Mouse (Mus musculus) kidney, embryonic 16.5 days (tissue): ENCODE measurements at regions not wholly inside any gene's neighbourhood (a gene's known extent, or its start where the extent isn't known, plus 50 kb on each side); places are given as distances from the start of the nearest gene placed in this dataset.

ENCODE experiments used
- ATAC-seq: fragments of 200-750 bp; cut with Nextera tagmentation; 2 replicates; pipeline ENCODE4 v1.8.0; 2017; ENCODE audit warnings: moderate TSS enrichment; ENCODE audit not compliant: low FRiP score, low TSS enrichment
- H3K27ac ChIP-seq: fragments of 300-500 bp; sonication (generic); 2 replicates; pipeline ENCODE4 v1.5.1; 2014; ENCODE audit warnings: low read length
- H3K27me3 ChIP-seq: fragments of 300-500 bp; sonication (generic); 2 replicates; pipeline ENCODE4 v1.6.1; 2014; ENCODE audit warnings: low read length, control low read depth, mixed read lengths; ENCODE audit not compliant: insufficient read depth
- H3K36me3 ChIP-seq: fragments of 300-500 bp; sonication (generic); 2 replicates; pipeline ENCODE4 v1.6.1; 2014; ENCODE audit warnings: low read length, control low read depth, mixed read lengths; ENCODE audit not compliant: insufficient read depth
- H3K4me1 ChIP-seq: fragments of 300-500 bp; sonication (generic); 2 replicates; pipeline ENCODE4 v1.6.1; 2014; ENCODE audit warnings: low read length, control low read depth, mixed read lengths; ENCODE audit not compliant: insufficient read depth
- H3K4me2 ChIP-seq: fragments of 300-500 bp; sonication (generic); replicated peaks from 2 replicates; pipeline ENCODE4 v1.6.1; 2014; ENCODE audit warnings: low read depth, low read length
- H3K4me3 ChIP-seq: fragments of 300-500 bp; sonication (generic); 2 replicates; pipeline ENCODE4 v1.5.1; 2014; ENCODE audit warnings: mild to moderate bottlenecking, low read length
- H3K9ac ChIP-seq: fragments of 300-500 bp; sonication (generic); replicated peaks from 2 replicates; pipeline ENCODE4 v1.6.1; 2014; ENCODE audit warnings: low read length
- H3K9me3 ChIP-seq: fragments of 300-500 bp; sonication (generic); 2 replicates; pipeline ENCODE4 v1.6.1; 2016; ENCODE audit warnings: low read length, control low read depth
- WGBS: fragments of 180-500 bp; shearing (Covaris S2); extraction: QIAGEN DNeasy Blood & Tissue Kit; methylation state at CpG from one replicate; pipeline ENCODE4 v1.1.7; 2014; 5-methylcytosine and 5-hydroxymethylcytosine counted together

- no peaks in the 10 kb centered on the region for H3K4me1 ChIP-seq
- H3K9ac ChIP-seq, result no peak overlapping the region
- H3K4me2 ChIP-seq, result no peak overlapping the region
- H3K4me3 ChIP-seq, result no peak overlapping the region
- ATAC-seq, result no peak
- H3K27me3 ChIP-seq, result no peaks in the 10 kb centered on the region
- WGBS, result 75% methylated on average over 1 of the region's 1 CpGs
- no peaks in the 10 kb centered on the region for H3K36me3 ChIP-seq
- no peaks in the 10 kb centered on the region for H3K9me3 ChIP-seq
- H3K27ac ChIP-seq, result no peak overlapping the region
Measured at GRCm38 (mm10) chr12:39048958-39049357, 269.8 kb downstream of the Etv1 start.

- Histone ChIP-seq H3K36me3 (no peaks in the 10 kb centered on the region), H3K27ac (no peak overlapping the region), H3K27me3 (no peaks in the 10 kb centered on the region), H3K9me3 (no peaks in the 10 kb centered on the region), H3K4me1 (no peaks in the 10 kb centered on the region), H3K9ac (no peak overlapping the region), H3K4me3 (no peak overlapping the region), H3K4me2 (no peak overlapping the region)
- ATAC-seq, result no peak
- 87% methylated on average over 4 of the region's 4 CpGs for WGBS
Measured at GRCm38 (mm10) chr12:39070331-39071045, 291.3 kb downstream of the Etv1 start.

- Histone ChIP-seq H3K27me3 (no peaks in the 10 kb centered on the region), H3K36me3 (no peaks in the 10 kb centered on the region), H3K4me1 (no peaks in the 10 kb centered on the region), H3K4me2 (no peak overlapping the region), H3K9me3 (no peaks in the 10 kb centered on the region), H3K9ac (no peak overlapping the region), H3K27ac (no peak overlapping the region), H3K4me3 (no peak overlapping the region)
- WGBS, result 52% methylated on average over 15 of the region's 15 CpGs
- ATAC-seq, result no peak
Measured at GRCm38 (mm10) chr12:39073289-39074022, 294.3 kb downstream of the Etv1 start.

- no peak overlapping the region for H3K27ac ChIP-seq
- no peaks in the 10 kb centered on the region for H3K27me3 ChIP-seq
- H3K4me1 ChIP-seq, result no peaks in the 10 kb centered on the region
- no peak overlapping the region for H3K9ac ChIP-seq
- no peaks in the 10 kb centered on the region for H3K9me3 ChIP-seq
- ATAC-seq, result no peak
- 90% methylated on average over 4 of the region's 4 CpGs for WGBS
- no peak overlapping the region for H3K4me3 ChIP-seq
- no peaks in the 10 kb centered on the region for H3K36me3 ChIP-seq
- H3K4me2 ChIP-seq, result no peak overlapping the region
Measured at GRCm38 (mm10) chr12:39086285-39086684, 307.1 kb downstream of the Etv1 start.

- H3K27ac ChIP-seq, result no peak overlapping the region
- H3K4me3 ChIP-seq, result no peak overlapping the region
- no peak for ATAC-seq
- no peak overlapping the region for H3K4me2 ChIP-seq
- H3K36me3 ChIP-seq, result no peaks in the 10 kb centered on the region
- H3K4me1 ChIP-seq, result no peaks in the 10 kb centered on the region
- H3K9me3 ChIP-seq, result no peaks in the 10 kb centered on the region
- no peaks in the 10 kb centered on the region for H3K27me3 ChIP-seq
- WGBS, result 15% methylated on average over 5 of the region's 5 CpGs
- H3K9ac ChIP-seq, result no peak overlapping the region
Measured at GRCm38 (mm10) chr12:39094638-39095230, 315.6 kb downstream of the Etv1 start.

GRCm38 (mm10) chr12:39123391-39124095 lies 344.4 kb downstream of the Etv1 start:
- Histone ChIP-seq H3K4me3 (no peak overlapping the region), H3K4me1 (no peaks in the 10 kb centered on the region), H3K4me2 (no peak overlapping the region), H3K36me3 (no peaks in the 10 kb centered on the region), H3K27ac (no peak overlapping the region), H3K9me3 (no peaks in the 10 kb centered on the region; the same call in 1 of the 2 replicates), H3K27me3 (no peaks in the 10 kb centered on the region), H3K9ac (no peak overlapping the region)
- ATAC-seq, result no peak
- WGBS, result 73% methylated on average over 3 of the region's 3 CpGs

- WGBS, result 72% methylated on average over 6 of the region's 6 CpGs
- no peak overlapping the region for H3K4me2 ChIP-seq
Measured at GRCm38 (mm10) chr12:39154689-39155088, 375.5 kb downstream of the Etv1 start.

GRCm38 (mm10) chr12:39176958-39177357 lies 397.8 kb downstream of the Etv1 start:
- Histone ChIP-seq H3K4me2 (no peak overlapping the region), H3K4me3 (no peak overlapping the region), H3K4me1 (no peaks in the 10 kb centered on the region), H3K27me3 (no peaks in the 10 kb centered on the region), H3K9ac (no peak overlapping the region), H3K36me3 (no peaks in the 10 kb centered on the region), H3K9me3 (no peaks in the 10 kb centered on the region), H3K27ac (no peak overlapping the region)
- WGBS, result 57% methylated on average over 4 of the region's 4 CpGs
- ATAC-seq, result no peak

More at GRCm38 (mm10) chr12:39154689-39155088, 375.5 kb downstream of the Etv1 start:
- H3K4me1 ChIP-seq, result no peaks in the 10 kb centered on the region
- no peak overlapping the region for H3K27ac ChIP-seq
- H3K9me3 ChIP-seq, result no peaks in the 10 kb centered on the region
- no peaks in the 10 kb centered on the region for H3K27me3 ChIP-seq
- no peaks in the 10 kb centered on the region for H3K36me3 ChIP-seq
- no peak overlapping the region for H3K9ac ChIP-seq
- no peak for ATAC-seq
- no peak overlapping the region for H3K4me3 ChIP-seq

- H3K4me1 ChIP-seq, result no peaks in the 10 kb centered on the region
- H3K27me3 ChIP-seq, result no peaks in the 10 kb centered on the region
- H3K4me3 ChIP-seq, result no peak overlapping the region
- H3K9me3 ChIP-seq, result no peaks in the 10 kb centered on the region
- H3K4me2 ChIP-seq, result no peak overlapping the region
- H3K9ac ChIP-seq, result no peak overlapping the region
- no peaks in the 10 kb centered on the region for H3K36me3 ChIP-seq
- ATAC-seq, result no peak
- no peak overlapping the region for H3K27ac ChIP-seq
- 41% methylated on average over 4 of the region's 4 CpGs for WGBS
Measured at GRCm38 (mm10) chr12:39224073-39224472, 444.9 kb downstream of the Etv1 start.
